Mouse (Mus musculus): ENCODE data around the gene Tagln3. TPM values are rescaled to one million over a fixed set of nuclear protein-coding genes. Genes with fewer than 3 reads are reported as not detected.

Gene Tagln3
- under 1 TPM in 3 of 4 experiments, not detected in 1; 0.60 to 0.98 (median 0.78) TPM for total RNA-seq (2022)

- DNase-seq (ENCODE audit: low spot score), result no peak
These were observed at the start of gene Tagln3 for GRCm38 (mm10) chr16:45724061-45724741. Gene Tagln3 (minus strand): TSS chr16:45724608.

- DNase-seq (ENCODE audit: low spot score), result no peak
These were observed 46.5 kb upstream of the Tagln3 start for GRCm38 (mm10) chr16:45770914-45771313.

- DNase-seq (ENCODE audit: low spot score), result no peak
These were observed 43.6 kb upstream of the Tagln3 start for GRCm38 (mm10) chr16:45767853-45768640.

- DNase-seq (ENCODE audit: low spot score), result no peak
These were observed 43.0 kb upstream of the Tagln3 start for GRCm38 (mm10) chr16:45767434-45767833.

- DNase-seq (ENCODE audit: low spot score), result no peak
These were observed 41.5 kb upstream of the Tagln3 start for GRCm38 (mm10) chr16:45765801-45766494.

GRCm38 (mm10) chr16:45765102-45765501 lies 40.7 kb upstream of the Tagln3 start:
- no peak for DNase-seq (ENCODE audit: low spot score)

- no peak for DNase-seq (ENCODE audit: low spot score)
These were observed 38.6 kb upstream of the Tagln3 start for GRCm38 (mm10) chr16:45762859-45763505.

GRCm38 (mm10) chr16:45761425-45761824 lies 37.0 kb upstream of the Tagln3 start:
- DNase-seq (ENCODE audit: low spot score), result no peak

GRCm38 (mm10) chr16:45758726-45759269 lies 34.4 kb upstream of the Tagln3 start:
- DNase-seq (ENCODE audit: low spot score), result peak; percentile 34

GRCm38 (mm10) chr16:45757421-45758078 lies 33.1 kb upstream of the Tagln3 start:
- DNase-seq (ENCODE audit: low spot score), result peak; percentile 85

GRCm38 (mm10) chr16:45756855-45757254 lies 32.4 kb upstream of the Tagln3 start:
- peak; percentile 83 for DNase-seq (ENCODE audit: low spot score)

- no peak for DNase-seq (ENCODE audit: low spot score)
These were observed 19.3 kb upstream of the Tagln3 start for GRCm38 (mm10) chr16:45743591-45744144.

GRCm38 (mm10) chr16:45742615-45743476 lies 18.4 kb upstream of the Tagln3 start, which contains the start of gene Abhd10:
Gene Abhd10 (minus strand): TSS chr16:45742955.
- DNase-seq (ENCODE audit: low spot score), result peak; percentile 94

GRCm38 (mm10) chr16:45737880-45738279 lies 13.5 kb upstream of the Tagln3 start:
- no peak for DNase-seq (ENCODE audit: low spot score)

GRCm38 (mm10) chr16:45736724-45737123 lies 12.3 kb upstream of the Tagln3 start:
- DNase-seq (ENCODE audit: low spot score), result no peak

- DNase-seq (ENCODE audit: low spot score), result no peak
These were observed 4.8 kb upstream of the Tagln3 start for GRCm38 (mm10) chr16:45729163-45729562.

- no peak for DNase-seq (ENCODE audit: low spot score)
These were observed 314 bp upstream of the Tagln3 start for GRCm38 (mm10) chr16:45724742-45725102.

- DNase-seq (ENCODE audit: low spot score), result no peak
These were observed 1.1 kb downstream of the Tagln3 start for GRCm38 (mm10) chr16:45723172-45723901.

GRCm38 (mm10) chr16:45722460-45722951 lies 1.9 kb downstream of the Tagln3 start:
- DNase-seq (ENCODE audit: low spot score), result no peak

All from heart, adult 8-10 months (tissue).